Mouse (Mus musculus): ENCODE results near the gene Tmem260.

- TF ChIP-seq CTCF (IDR thresholded peaks at IDR 0.05; ENCODE audit: control insufficient read depth, insufficient read depth, insufficient read length) = no peak
- no peak for TF ChIP-seq CEBPB (IDR thresholded peaks at IDR 0.05; ENCODE audit: low read depth)
- TF ChIP-seq MYOD1 (IDR thresholded peaks at IDR 0.05; ENCODE audit: control insufficient read depth, insufficient read length, low read depth) = no peak
- TF ChIP-seq MAX (IDR thresholded peaks at IDR 0.05) = no peak
- TF ChIP-seq USF1 (IDR thresholded peaks at IDR 0.05; ENCODE audit: low read depth) = no peak
- TF ChIP-seq MYOG (IDR thresholded peaks at IDR 0.05; ENCODE audit: control insufficient read depth, extremely low read depth, insufficient read length) = no peak
Measured at GRCm38 (mm10) chr14:48422436-48422835, 23.5 kb upstream of the Tmem260 start.

Data from C2C12 (cell line).